Mouse (Mus musculus): ENCODE measurements around the gene Adam8. TPM values are rescaled to one million over a fixed set of nuclear protein-coding genes. Genes with fewer than 3 reads are reported as not detected.

The Adam8 gene
- polyA plus RNA-seq, 1 experiment from 2014 or later: 1.4 TPM

- H3K4me3 ChIP-seq (replicated peaks): no peak overlapping the region
- H3K9ac ChIP-seq: no peak overlapping the region
- H3K4me1 ChIP-seq: no peaks in the 10 kb centered on the region
- peaks cover 95% of the 10 kb centered on the region for H3K36me3 ChIP-seq
- no peaks in the 10 kb centered on the region for H3K27me3 ChIP-seq
- H3K9me3 ChIP-seq (replicated peaks): no peaks in the 10 kb centered on the region
- H3K27ac ChIP-seq: no peak overlapping the region
- ATAC-seq (replicated peaks; ENCODE audit: low FRiP score): no peak
- 69% methylated on average over 12 of the region's 12 CpGs for WGBS
- no peak overlapping the region for H3K4me2 ChIP-seq
Measured at GRCm38 (mm10) chr7:140001086-140001740, 8.9 kb upstream of the Adam8 start.

- H3K36me3 ChIP-seq: peaks cover 85% of the 10 kb centered on the region
- no peak overlapping the region for H3K9ac ChIP-seq
- 94% methylated on average over 13 of the region's 13 CpGs for WGBS
- no peaks in the 10 kb centered on the region for H3K4me1 ChIP-seq
- no peak overlapping the region for H3K4me2 ChIP-seq
- no peaks in the 10 kb centered on the region for H3K9me3 ChIP-seq (replicated peaks)
- no peaks in the 10 kb centered on the region for H3K27me3 ChIP-seq
- no peak for ATAC-seq (replicated peaks; ENCODE audit: low FRiP score)
- H3K4me3 ChIP-seq (replicated peaks): no peak overlapping the region
- no peak overlapping the region for H3K27ac ChIP-seq
Measured at GRCm38 (mm10) chr7:139998691-139999350, 6.5 kb upstream of the Adam8 start.

GRCm38 (mm10) chr7:139994676-139995075, 2.3 kb upstream of the Adam8 start:
- 39% methylated on average over 3 of the region's 3 CpGs for WGBS
- H3K36me3 ChIP-seq: peaks cover 48% of the 10 kb centered on the region
- no peaks in the 10 kb centered on the region for H3K27me3 ChIP-seq
- no peak overlapping the region for H3K4me3 ChIP-seq (replicated peaks)
- H3K27ac ChIP-seq: no peak overlapping the region
- ATAC-seq (replicated peaks; ENCODE audit: low FRiP score): no peak
- no peak overlapping the region for H3K9ac ChIP-seq
- H3K4me1 ChIP-seq: no peaks in the 10 kb centered on the region
- H3K4me2 ChIP-seq: no peak overlapping the region
- no peaks in the 10 kb centered on the region for H3K9me3 ChIP-seq (replicated peaks)

- Histone ChIP-seq H3K4me1 (no peaks in the 10 kb centered on the region), H3K9me3 (replicated peaks) (no peaks in the 10 kb centered on the region), H3K4me3 (replicated peaks) (no peak overlapping the region), H3K36me3 (peaks cover 43% of the 10 kb centered on the region), H3K27ac (no peak overlapping the region), H3K9ac (no peak overlapping the region), H3K27me3 (no peaks in the 10 kb centered on the region), H3K4me2 (no peak overlapping the region)
- WGBS: 85% methylated on average over 4 of the region's 4 CpGs
- ATAC-seq (replicated peaks; ENCODE audit: low FRiP score): no peak
Measured at GRCm38 (mm10) chr7:139994202-139994601, 1.8 kb upstream of the Adam8 start.

- ATAC-seq (replicated peaks; ENCODE audit: low FRiP score): no peak
- no peaks in the 10 kb centered on the region for H3K4me1 ChIP-seq
- no peak overlapping the region for H3K27ac ChIP-seq
- no peak overlapping the region for H3K9ac ChIP-seq
- H3K4me2 ChIP-seq: no peak overlapping the region
- H3K36me3 ChIP-seq: peaks cover 37% of the 10 kb centered on the region
- no peaks in the 10 kb centered on the region for H3K27me3 ChIP-seq
- H3K9me3 ChIP-seq (replicated peaks): no peaks in the 10 kb centered on the region
- no peak overlapping the region for H3K4me3 ChIP-seq (replicated peaks)
- 92% methylated on average over 6 of the region's 6 CpGs for WGBS
Measured at GRCm38 (mm10) chr7:139993532-139993931, 1.2 kb upstream of the Adam8 start.

- H3K4me2 ChIP-seq: no peak overlapping the region
- WGBS: 76% methylated on average over 8 of the region's 8 CpGs
- H3K9ac ChIP-seq: no peak overlapping the region
- H3K27ac ChIP-seq: no peak overlapping the region
- H3K4me1 ChIP-seq: no peaks in the 10 kb centered on the region
- no peak overlapping the region for H3K4me3 ChIP-seq (replicated peaks)
- ATAC-seq (replicated peaks; ENCODE audit: low FRiP score): no peak
- H3K36me3 ChIP-seq: peaks cover 11% of the 10 kb centered on the region
- no peaks in the 10 kb centered on the region for H3K9me3 ChIP-seq (replicated peaks)
- H3K27me3 ChIP-seq: no peaks in the 10 kb centered on the region
Measured at GRCm38 (mm10) chr7:139990864-139991394, 1.4 kb downstream of the Adam8 start.

- no peak overlapping the region for H3K4me3 ChIP-seq (replicated peaks)
- H3K27ac ChIP-seq: no peak overlapping the region
- no peaks in the 10 kb centered on the region for H3K27me3 ChIP-seq
- H3K9me3 ChIP-seq (replicated peaks): no peaks in the 10 kb centered on the region
- no peak overlapping the region for H3K4me2 ChIP-seq
- no peaks in the 10 kb centered on the region for H3K4me1 ChIP-seq
- WGBS: 85% methylated on average over 9 of the region's 9 CpGs
- no peak overlapping the region for H3K9ac ChIP-seq
- no peaks in the 10 kb centered on the region for H3K36me3 ChIP-seq
- ATAC-seq (replicated peaks; ENCODE audit: low FRiP score): no peak
Measured at GRCm38 (mm10) chr7:139988272-139988671, 4.1 kb downstream of the Adam8 start.

GRCm38 (mm10) chr7:139984505-139984904, 7.9 kb downstream of the Adam8 start:
- no peak overlapping the region for H3K9ac ChIP-seq
- H3K27me3 ChIP-seq: no peaks in the 10 kb centered on the region
- H3K27ac ChIP-seq: no peak overlapping the region
- ATAC-seq (replicated peaks; ENCODE audit: low FRiP score): no peak
- no peak overlapping the region for H3K4me2 ChIP-seq
- 94% methylated on average over 11 of the region's 11 CpGs for WGBS
- H3K4me3 ChIP-seq (replicated peaks): no peak overlapping the region
- H3K36me3 ChIP-seq: no peaks in the 10 kb centered on the region
- H3K4me1 ChIP-seq: no peaks in the 10 kb centered on the region
- H3K9me3 ChIP-seq (replicated peaks): no peaks in the 10 kb centered on the region

GRCm38 (mm10) chr7:139982058-139982457, 10.3 kb downstream of the Adam8 start:
- WGBS: 82% methylated on average over 11 of the region's 11 CpGs
- no peak overlapping the region for H3K9ac ChIP-seq
- ATAC-seq (replicated peaks; ENCODE audit: low FRiP score): no peak
- H3K4me3 ChIP-seq (replicated peaks): no peak overlapping the region
- no peaks in the 10 kb centered on the region for H3K36me3 ChIP-seq
- H3K27me3 ChIP-seq: no peaks in the 10 kb centered on the region
- H3K27ac ChIP-seq: no peak overlapping the region
- H3K4me1 ChIP-seq: peaks cover 9% of the 10 kb centered on the region
- no peaks in the 10 kb centered on the region for H3K9me3 ChIP-seq (replicated peaks)
- no peak overlapping the region for H3K4me2 ChIP-seq

- ATAC-seq (replicated peaks; ENCODE audit: low FRiP score): no peak
- Histone ChIP-seq H3K4me1 (peaks cover 9% of the 10 kb centered on the region), H3K4me2 (no peak overlapping the region), H3K36me3 (no peaks in the 10 kb centered on the region), H3K27ac (no peak overlapping the region), H3K4me3 (replicated peaks) (no peak overlapping the region), H3K9me3 (replicated peaks) (no peaks in the 10 kb centered on the region), H3K27me3 (no peaks in the 10 kb centered on the region), H3K9ac (no peak overlapping the region)
- WGBS: 55% methylated on average over 3 of the region's 3 CpGs
Measured at GRCm38 (mm10) chr7:139980778-139981177, 11.6 kb downstream of the Adam8 start.

- Histone ChIP-seq H3K27ac (no peak overlapping the region), H3K4me3 (replicated peaks) (peak overlapping the region; percentile 62), H3K4me2 (peak overlapping the region; percentile 93), H3K36me3 (no peaks in the 10 kb centered on the region), H3K4me1 (peaks cover 9% of the 10 kb centered on the region), H3K9ac (peak overlapping the region; percentile 55; the same call in 1 of the 2 replicates), H3K27me3 (no peaks in the 10 kb centered on the region), H3K9me3 (replicated peaks) (no peaks in the 10 kb centered on the region)
- 45% methylated on average over 13 of the region's 13 CpGs for WGBS
- ATAC-seq (replicated peaks; ENCODE audit: low FRiP score): peak; percentile 69
Measured at GRCm38 (mm10) chr7:139979011-139979719, 13.2 kb downstream of the Adam8 start.

- Histone ChIP-seq H3K4me1 (peaks cover 9% of the 10 kb centered on the region), H3K4me2 (peak within 1 kb of the TSS; percentile 93), H3K9ac (peak within 1 kb of the TSS; percentile 55), H3K36me3 (no peaks in the 10 kb centered on the region), H3K27me3 (no peaks in the 10 kb centered on the region), H3K27ac (0 out of 2 replicates have a peak within 1 kb of the TSS, but pooled peaks have one; percentile 9), H3K9me3 (replicated peaks) (no peaks in the 10 kb centered on the region), H3K4me3 (replicated peaks) (peak within 1 kb of the TSS; percentile 62)
- ATAC-seq (replicated peaks; ENCODE audit: low FRiP score): peak; percentile 94
- 3% methylated on average over 32 of the region's 32 CpGs for WGBS
Measured at GRCm38 (mm10) chr7:139978278-139978892, 14.0 kb downstream of the Adam8 start, which contains the start of gene 6430531B16Rik. TSS of gene 6430531B16Rik (minus strand) at chr7:139978755.

Data from kidney, embryonic 15.5 days (tissue).